Mouse (Mus musculus): ENCODE results near the gene Cdkl4. TPM values are rescaled to one million over a fixed set of nuclear protein-coding genes. Genes with fewer than 3 reads are reported as not detected.

Cdkl4 gene
- polyA plus RNA-seq, 1 experiment from 2014 or later = 0.36 TPM

- DNase-seq (ENCODE audit: low spot score) = no peak
Measured at GRCm38 (mm10) chr17:80480855-80481224, 96.8 kb downstream of the Cdkl4 start.

DNA sequence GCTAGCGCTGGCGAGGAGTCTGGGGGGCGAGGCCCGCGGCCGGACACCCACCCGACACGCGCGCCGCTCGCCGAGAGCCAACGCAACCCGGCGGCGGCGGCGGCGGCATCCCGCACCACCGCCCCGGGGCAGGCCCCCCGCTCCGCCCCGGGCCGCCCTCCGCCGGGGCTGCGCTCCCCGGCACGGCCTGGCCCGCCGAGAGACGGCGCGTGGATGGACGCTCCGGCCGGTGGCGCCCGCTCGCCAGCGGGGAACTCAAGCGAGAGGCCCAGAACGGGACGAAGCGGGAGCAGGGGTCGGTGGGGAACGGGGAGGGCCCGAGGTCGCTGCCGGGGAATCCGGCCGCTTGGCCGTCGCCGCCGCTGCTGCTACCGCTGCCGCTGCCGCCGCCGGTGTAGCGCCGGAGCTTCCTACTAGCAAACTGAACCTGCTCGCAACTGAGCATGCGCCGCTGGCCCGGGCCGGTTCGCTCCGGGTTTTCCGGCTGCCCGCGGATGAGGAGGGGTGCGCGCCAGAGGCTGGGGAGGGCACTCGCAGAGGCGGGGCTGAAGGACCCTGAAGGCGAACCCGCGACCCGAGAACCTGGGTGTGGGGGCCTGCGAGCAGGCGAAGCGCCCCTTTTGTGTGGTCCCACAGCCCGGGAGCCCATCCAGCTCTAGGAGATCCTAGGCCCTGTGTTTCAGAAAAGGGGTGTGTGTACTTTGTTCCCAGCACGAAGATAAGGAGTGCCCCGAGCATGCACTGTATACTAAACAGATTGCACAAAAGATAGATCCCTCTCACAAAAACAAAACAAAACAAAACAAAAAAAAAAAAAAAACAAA lies 97.4 kb downstream of the Cdkl4 start, which contains the start of gene Sos1:
Gene Sos1 (minus strand): TSS at position 423 of the 824 bp plus-strand sequence.
- DNase-seq (ENCODE audit: low spot score) = peak; percentile 97

DNA sequence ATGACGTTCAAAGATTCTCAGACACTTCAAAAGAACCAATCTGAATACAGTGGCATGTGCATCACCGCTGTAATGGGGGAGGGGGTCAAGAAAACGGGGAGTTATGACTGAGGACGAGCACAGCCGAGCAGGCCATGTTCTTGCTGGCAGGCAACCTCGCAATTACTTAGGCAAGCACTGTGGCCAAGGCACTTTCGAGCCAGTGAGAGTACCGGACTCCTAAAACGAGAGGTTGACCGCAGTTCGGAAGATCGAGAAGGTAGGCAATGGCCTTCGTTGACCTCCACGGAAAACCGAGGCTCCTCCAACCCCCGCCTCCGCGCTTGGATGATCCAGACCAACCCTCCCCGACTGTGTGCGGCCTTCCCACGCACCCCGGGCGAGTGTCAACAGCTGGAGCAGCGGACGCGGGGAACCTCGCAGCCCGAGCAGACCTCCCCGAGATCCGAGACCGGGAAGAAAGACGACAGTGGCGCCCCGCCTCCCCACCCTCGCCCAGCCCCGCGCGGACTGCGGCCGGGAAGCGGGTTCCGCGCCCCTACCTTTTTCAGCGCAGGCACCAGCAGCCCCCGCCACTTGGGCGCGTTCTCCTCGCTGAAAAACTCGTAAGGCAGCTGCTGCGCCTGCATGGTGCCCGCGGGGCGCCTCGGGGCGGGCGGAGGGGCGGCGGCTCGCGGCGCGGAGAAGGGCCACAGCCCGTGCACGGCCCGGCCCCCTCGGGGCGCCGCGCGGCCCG lies 98.2 kb downstream of the Cdkl4 start:
- DNase-seq (ENCODE audit: low spot score) = peak; percentile 55

- no peak for DNase-seq (ENCODE audit: low spot score)
Measured at GRCm38 (mm10) chr17:80477679-80478078, 99.9 kb downstream of the Cdkl4 start.

GRCm38 (mm10) chr17:80476496-80476895 lies 101.1 kb downstream of the Cdkl4 start:
- no peak for DNase-seq (ENCODE audit: low spot score)

Other genes starting within 250 kb of the Cdkl4 start
- 1.5 and 1.6 TPM in 2 replicates for gene Gm10190, start 204.3 kb downstream of the Cdkl4 start, polyA plus RNA-seq (2015; fragmentation: Nextera tagmentation; extraction: Ambion mirVana)
- gene Sos1, start 97.4 kb downstream of the Cdkl4 start, polyA plus RNA-seq (2015; fragmentation: Nextera tagmentation; extraction: Ambion mirVana) = 3.2 and 3.8 TPM in 2 replicates
- gene Map4k3, start 150.7 kb upstream of the Cdkl4 start, polyA plus RNA-seq (2015; fragmentation: Nextera tagmentation; extraction: Ambion mirVana) = 5.2 and 5.3 TPM in 2 replicates

Data from thymus, postnatal 0 days (tissue).